Mouse (Mus musculus) thymus, adult 2 months (tissue): ENCODE data around the gene Rnf25.

Experiments used
- CTCF ChIP-seq: fragments of 200-500 bp; IDR thresholded peaks from 2 replicates; pipeline ENCODE4 v1.5.1; 2012; ENCODE audit warnings: mild to moderate bottlenecking, control low read depth, low read length, moderate library complexity, borderline replicate concordance; ENCODE audit not compliant: control insufficient read depth, poor library complexity, insufficient read depth; ENCODE audit errors: extremely low read depth
- POLR2A ChIP-seq: fragments of 200-500 bp; IDR thresholded peaks from 2 replicates; pipeline ENCODE4 v1.6.1; 2012; ENCODE audit warnings: mild to moderate bottlenecking, low read length, control low read depth, moderate library complexity; ENCODE audit not compliant: control insufficient read depth, poor library complexity, insufficient read depth; ENCODE audit errors: extremely low read depth

DNA sequence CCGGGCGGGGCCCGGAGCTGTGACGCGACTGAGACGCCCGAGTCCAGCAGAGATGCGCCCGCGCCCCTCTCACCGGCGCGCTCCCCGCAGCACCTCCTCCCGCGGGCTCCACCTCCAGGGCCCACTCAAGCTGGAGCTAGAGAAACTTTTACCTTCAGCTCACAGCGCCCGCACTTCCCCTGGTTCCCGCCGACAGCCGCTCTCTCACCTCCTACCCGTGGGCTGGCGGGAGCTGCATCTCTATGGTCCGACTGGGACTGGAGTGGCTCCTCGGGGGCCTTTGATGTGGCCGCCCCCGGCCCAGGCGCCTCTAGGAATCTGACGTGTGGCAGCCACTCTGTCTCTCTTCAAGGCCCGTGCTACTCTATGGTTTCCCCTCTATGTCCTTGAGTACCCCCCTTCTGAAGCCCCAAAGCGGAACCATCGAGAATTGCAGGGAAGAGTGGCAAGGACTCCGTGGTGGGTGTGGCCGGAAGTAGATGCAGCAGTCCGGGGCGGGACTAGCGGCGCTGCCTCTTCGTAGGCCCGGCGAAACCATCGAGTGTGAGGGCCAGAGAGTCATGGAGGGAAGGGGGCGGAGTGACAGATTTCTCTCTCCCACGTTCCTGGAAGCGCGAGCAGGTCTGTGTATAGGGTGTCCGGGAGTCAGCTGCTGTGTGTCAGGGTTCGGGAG lies 13.3 kb downstream of the Rnf25 start, which contains the start of the genes Zfp142 and Bcs1l:
- TF ChIP-seq POLR2A (peak; percentile 83), CTCF (no peak)
